Mouse (Mus musculus): ENCODE results near the gene Oit3. TPM values are rescaled to one million over a fixed set of nuclear protein-coding genes. Genes with fewer than 3 reads are reported as not detected.
"Not testable (repeated sequence)": the region's sequence is repeated elsewhere in the genome, so short reads cannot be mapped to it uniquely, and the experiment has no call there.

The Oit3 gene
- polyA plus RNA-seq, 1 experiment: 0.13 TPM

DNA sequence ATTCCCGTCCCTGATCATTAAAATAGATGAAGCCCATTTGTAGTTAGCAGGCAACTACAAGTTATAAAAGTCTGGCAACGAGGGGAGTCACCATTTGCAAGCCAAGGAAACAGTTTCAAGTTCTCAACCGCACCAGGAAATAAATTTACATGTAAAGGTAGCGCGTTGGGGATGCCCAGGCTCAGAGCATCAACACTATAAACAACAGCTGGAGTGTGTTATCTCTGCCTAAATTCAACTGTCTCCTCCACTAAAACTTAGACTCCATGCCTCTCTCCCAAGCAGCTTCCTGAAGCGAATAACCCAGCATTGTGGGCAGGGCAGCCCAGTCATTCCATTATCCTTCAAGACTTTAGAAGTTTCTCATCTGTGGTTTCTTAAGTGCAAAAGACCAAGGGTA lies 33.1 kb downstream of the Oit3 start:
- DNase-seq: no peak
- 71% methylated on average over 6 of the region's 6 CpGs for WGBS
- H3K4me3 ChIP-seq (replicated peaks; ENCODE audit: insufficient read depth, low read depth, low read length): no peak overlapping the region
- H3K4me1 ChIP-seq (ENCODE audit: control insufficient read depth, insufficient read depth, low read length): no peaks in the 10 kb centered on the region
- no peak overlapping the region for H3K27ac ChIP-seq (ENCODE audit: insufficient read depth, low read length)
- H3K27me3 ChIP-seq (ENCODE audit: control insufficient read depth, insufficient read depth, low read length): no peaks in the 10 kb centered on the region; the same call in 1 of the 2 replicates
- TF ChIP-seq POLR2A (IDR thresholded peaks at IDR 0.05; ENCODE audit: borderline replicate concordance, insufficient read depth, low read length): no peak
- no peak for TF ChIP-seq CTCF (IDR thresholded peaks at IDR 0.05; ENCODE audit: borderline replicate concordance, insufficient read depth, low read depth, low read length)

DNA sequence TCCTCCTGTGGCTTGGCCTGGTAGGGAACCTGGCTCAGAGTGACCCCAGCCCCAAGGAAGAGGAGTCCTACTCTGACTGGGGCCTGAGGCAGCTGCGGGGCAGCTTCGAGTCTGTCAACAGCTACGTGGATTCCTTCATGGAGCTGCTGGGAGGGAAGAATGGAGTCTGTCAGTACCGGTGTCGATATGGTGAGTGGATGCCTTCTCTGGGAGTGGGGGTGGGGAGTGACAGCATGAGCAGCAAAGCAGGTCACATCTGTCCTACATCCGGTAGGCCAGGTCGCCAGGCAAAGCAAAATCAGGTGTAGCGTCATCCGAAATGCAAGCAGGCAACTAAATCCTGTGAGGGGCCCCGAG lies 37.8 kb downstream of the Oit3 start:
- 72% methylated on average over 10 of the region's 10 CpGs for WGBS
- DNase-seq: no peak

DNA sequence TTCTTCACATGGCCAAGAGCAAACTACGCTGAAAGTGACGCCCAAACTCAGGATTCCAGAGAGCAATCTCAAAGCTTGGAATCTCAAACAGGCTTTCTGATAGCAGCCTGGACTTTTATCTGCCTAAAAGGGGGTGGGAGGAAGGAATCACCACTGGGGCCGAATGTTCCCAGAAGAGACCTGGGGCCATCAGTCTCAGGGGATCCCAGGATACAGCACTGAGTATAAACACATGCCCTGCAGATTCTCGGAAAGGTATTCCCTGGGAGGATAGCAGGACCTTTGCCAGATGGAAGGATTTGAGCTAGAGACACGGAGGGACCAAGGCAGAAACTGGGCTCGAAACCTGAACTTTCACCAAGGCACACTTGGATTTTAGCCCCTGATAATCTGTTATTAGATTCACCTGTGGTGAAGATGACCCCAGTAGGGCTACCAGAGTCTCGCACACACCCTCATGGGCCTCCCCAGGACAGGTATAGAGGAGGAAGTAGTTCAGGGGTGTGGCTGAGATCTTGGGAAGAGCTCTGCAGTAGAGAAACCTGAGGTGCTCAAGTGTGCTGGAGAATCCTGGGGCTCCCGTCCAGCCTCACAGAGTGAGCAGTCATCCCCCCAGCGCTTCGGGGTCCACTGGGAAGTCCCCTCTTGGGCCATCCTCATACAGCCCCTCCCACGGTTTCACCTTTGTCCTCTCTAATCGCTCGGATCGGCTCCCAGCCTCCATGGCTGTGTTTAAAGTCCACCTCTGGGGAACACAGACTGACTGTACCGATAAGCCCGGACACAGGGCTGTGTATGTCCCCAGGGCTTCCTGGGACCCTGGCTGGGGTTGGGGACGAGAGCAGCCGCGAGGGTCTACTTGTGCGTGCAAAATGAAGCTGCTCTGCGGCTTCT lies 38.4 kb downstream of the Oit3 start, which contains the start of gene Pla2g12b:
TSS of gene Pla2g12b (plus strand) at position 762 of the 894 bp plus-strand sequence.
- no peak for DNase-seq
- Histone ChIP-seq H3K27me3 (ENCODE audit: control insufficient read depth, insufficient read depth, low read length) (no peaks in the 10 kb centered on the region; the same call in 1 of the 2 replicates), H3K27ac (ENCODE audit: insufficient read depth, low read length) (no peak within 1 kb of the TSS), H3K4me3 (replicated peaks; ENCODE audit: insufficient read depth, low read depth, low read length) (no peak within 1 kb of the TSS), H3K4me1 (ENCODE audit: control insufficient read depth, insufficient read depth, low read length) (no peaks in the 10 kb centered on the region)
- 71% methylated on average over 21 of the region's 21 CpGs for WGBS
- TF ChIP-seq CTCF (IDR thresholded peaks at IDR 0.05; ENCODE audit: borderline replicate concordance, insufficient read depth, low read depth, low read length): no peak
- no peak for TF ChIP-seq POLR2A (IDR thresholded peaks at IDR 0.05; ENCODE audit: borderline replicate concordance, insufficient read depth, low read length)

More for the DNA sequence above, 37.8 kb downstream of the Oit3 start:
- Histone ChIP-seq H3K27ac (ENCODE audit: insufficient read depth, low read length) (no peak overlapping the region), H3K27me3 (ENCODE audit: control insufficient read depth, insufficient read depth, low read length) (no peaks in the 10 kb centered on the region; the same call in 1 of the 2 replicates), H3K4me1 (ENCODE audit: control insufficient read depth, insufficient read depth, low read length) (no peaks in the 10 kb centered on the region), H3K4me3 (replicated peaks; ENCODE audit: insufficient read depth, low read depth, low read length) (no peak overlapping the region)
- TF ChIP-seq POLR2A (IDR thresholded peaks at IDR 0.05; ENCODE audit: borderline replicate concordance, insufficient read depth, low read length) (no peak), CTCF (IDR thresholded peaks at IDR 0.05; ENCODE audit: borderline replicate concordance, insufficient read depth, low read depth, low read length) (no peak)

DNA sequence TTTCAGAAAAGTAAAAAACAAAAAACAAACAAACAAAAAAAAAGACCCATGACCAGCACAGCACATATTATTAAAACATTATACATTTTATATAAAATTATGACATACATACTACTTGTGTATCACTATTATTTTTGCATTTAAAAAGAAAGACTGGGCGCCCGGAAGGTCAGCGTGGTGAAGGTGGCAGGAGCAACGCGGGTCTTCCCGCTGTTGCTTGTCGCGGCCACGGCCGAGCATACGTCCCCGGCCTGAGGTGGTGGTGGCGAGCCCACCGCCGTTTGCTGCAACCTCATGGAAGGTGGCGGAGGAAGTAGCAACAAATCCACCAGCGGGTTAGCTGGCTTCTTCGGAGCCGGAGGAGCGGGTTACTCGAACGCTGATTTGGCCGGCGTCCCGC lies 46.1 kb downstream of the Oit3 start, which contains the start of gene Gm10273:
TSS of gene Gm10273 (plus strand) at position 172 of the 400 bp plus-strand sequence.
- H3K4me1 ChIP-seq (ENCODE audit: control insufficient read depth, insufficient read depth, low read length); H3K27me3 ChIP-seq (ENCODE audit: control insufficient read depth, insufficient read depth, low read length); DNase-seq; H3K4me3 ChIP-seq (replicated peaks; ENCODE audit: insufficient read depth, low read depth, low read length); H3K27ac ChIP-seq (ENCODE audit: insufficient read depth, low read length): not testable (repeated sequence)
- WGBS: 96% methylated on average over 12 of the region's 25 CpGs

DNA sequence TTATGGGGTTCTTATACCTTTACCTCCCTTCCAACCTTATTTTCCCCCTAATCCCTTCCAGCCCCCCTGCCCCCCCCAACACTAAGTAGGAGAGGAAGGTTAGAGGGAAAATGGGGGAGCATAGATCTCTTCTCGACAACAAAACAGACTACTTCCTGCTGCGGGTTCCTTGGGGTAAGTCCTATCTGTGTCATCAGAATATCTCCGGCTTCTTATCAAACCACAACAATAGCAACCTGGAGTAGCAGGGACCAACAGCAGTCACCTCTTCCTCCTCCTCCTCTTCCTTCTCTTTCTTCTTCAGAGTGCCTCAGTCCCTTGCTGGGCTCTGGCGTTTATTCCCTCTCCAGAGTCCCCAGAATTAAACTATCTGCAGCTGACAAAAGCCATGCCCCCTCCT lies 49.7 kb downstream of the Oit3 start:
- no peak for DNase-seq
- no peaks in the 10 kb centered on the region for H3K27me3 ChIP-seq (ENCODE audit: control insufficient read depth, insufficient read depth, low read length)
- no peak for TF ChIP-seq POLR2A (IDR thresholded peaks at IDR 0.05; ENCODE audit: borderline replicate concordance, insufficient read depth, low read length)
- no peak for TF ChIP-seq CTCF (IDR thresholded peaks at IDR 0.05; ENCODE audit: borderline replicate concordance, insufficient read depth, low read depth, low read length)
- 84% methylated on average over 4 of the region's 4 CpGs for WGBS
- H3K4me1 ChIP-seq (ENCODE audit: control insufficient read depth, insufficient read depth, low read length): 0 out of 2 replicates have a peak, but pooled peaks cover 3% of the 10 kb centered on the region
- H3K4me3 ChIP-seq (replicated peaks; ENCODE audit: insufficient read depth, low read depth, low read length): no peak overlapping the region
- no peak overlapping the region for H3K27ac ChIP-seq (ENCODE audit: insufficient read depth, low read length)

DNA sequence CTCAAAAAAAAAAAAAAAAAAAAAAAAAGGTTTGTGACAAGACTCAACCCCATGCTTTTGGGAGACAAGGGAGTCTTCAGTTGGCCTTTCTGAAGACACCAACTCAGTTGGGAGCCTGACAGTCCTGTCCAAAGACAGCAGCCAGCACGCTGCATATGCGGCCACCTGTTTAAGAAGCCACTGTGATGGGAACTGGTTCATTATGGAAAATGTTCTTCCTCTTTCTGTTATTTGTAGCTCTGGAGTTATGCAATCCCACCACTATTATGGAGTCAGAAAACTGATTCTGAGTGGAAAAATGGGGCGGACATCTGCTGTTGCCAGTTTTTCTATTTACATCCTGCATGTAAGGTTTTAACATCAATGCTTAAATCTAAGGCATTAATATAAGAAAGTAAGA lies 51.9 kb downstream of the Oit3 start:
- H3K4me3 ChIP-seq (replicated peaks; ENCODE audit: insufficient read depth, low read depth, low read length): no peak overlapping the region
- no peak overlapping the region for H3K27ac ChIP-seq (ENCODE audit: insufficient read depth, low read length)
- 80% methylated on average over 3 of the region's 3 CpGs for WGBS
- H3K4me1 ChIP-seq (ENCODE audit: control insufficient read depth, insufficient read depth, low read length): 0 out of 2 replicates have a peak, but pooled peaks cover 3% of the 10 kb centered on the region
- no peak for DNase-seq
- TF ChIP-seq POLR2A (IDR thresholded peaks at IDR 0.05; ENCODE audit: borderline replicate concordance, insufficient read depth, low read length) (no peak), CTCF (IDR thresholded peaks at IDR 0.05; ENCODE audit: borderline replicate concordance, insufficient read depth, low read depth, low read length) (no peak)
- H3K27me3 ChIP-seq (ENCODE audit: control insufficient read depth, insufficient read depth, low read length): no peaks in the 10 kb centered on the region

DNA sequence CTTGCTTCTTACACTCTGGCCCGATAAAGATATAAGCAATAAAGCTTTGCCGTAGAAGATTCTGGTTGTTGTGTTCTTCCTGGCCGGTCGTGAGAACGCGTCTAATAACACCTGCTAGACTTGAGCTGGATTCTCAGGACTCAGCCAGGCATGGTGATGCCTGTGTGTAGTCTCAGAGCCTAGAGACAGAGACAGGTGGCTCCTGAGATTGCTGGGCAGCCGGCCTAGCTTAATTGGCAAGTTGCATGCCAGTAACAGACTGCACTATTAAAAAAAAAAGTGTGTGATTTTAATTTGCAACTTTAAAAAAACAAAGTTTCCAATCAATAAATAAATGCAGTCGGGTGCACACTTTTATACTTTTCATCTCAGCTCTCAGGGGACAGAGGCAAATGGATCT lies 54.6 kb downstream of the Oit3 start:
- no peak overlapping the region for H3K4me3 ChIP-seq (replicated peaks; ENCODE audit: insufficient read depth, low read depth, low read length)
- no peaks in the 10 kb centered on the region for H3K27me3 ChIP-seq (ENCODE audit: control insufficient read depth, insufficient read depth, low read length)
- no peak for TF ChIP-seq CTCF (IDR thresholded peaks at IDR 0.05; ENCODE audit: borderline replicate concordance, insufficient read depth, low read depth, low read length)
- TF ChIP-seq POLR2A (IDR thresholded peaks at IDR 0.05; ENCODE audit: borderline replicate concordance, insufficient read depth, low read length): no peak
- WGBS: 11% methylated on average over 8 of the region's 8 CpGs
- no peak overlapping the region for H3K27ac ChIP-seq (ENCODE audit: insufficient read depth, low read length)
- 0 out of 2 replicates have a peak, but pooled peaks cover 3% of the 10 kb centered on the region for H3K4me1 ChIP-seq (ENCODE audit: control insufficient read depth, insufficient read depth, low read length)
- peak; percentile 73 to 85 for DNase-seq

DNA sequence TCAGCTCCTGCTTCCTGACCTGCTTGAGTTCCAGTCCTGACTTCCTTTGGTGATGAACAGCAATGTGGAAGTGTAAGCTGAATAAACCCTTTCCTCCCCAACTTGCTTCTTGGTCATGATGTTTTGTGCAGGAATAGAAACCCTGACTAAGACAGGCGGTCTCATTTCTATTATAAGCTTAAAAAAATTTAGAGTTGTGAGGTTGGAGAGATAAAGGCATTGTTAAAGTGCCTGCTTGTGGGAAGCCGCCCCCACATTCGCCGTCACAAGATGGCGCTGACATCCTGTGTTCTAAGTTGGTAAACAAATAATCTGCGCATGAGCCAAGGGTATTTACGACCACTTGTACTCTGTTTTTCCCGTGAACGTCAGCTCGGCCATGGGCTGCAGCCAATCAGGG lies 60.0 kb downstream of the Oit3 start:
- 90% methylated on average over 7 of the region's 10 CpGs for WGBS
- not testable (repeated sequence) for H3K27ac ChIP-seq (ENCODE audit: insufficient read depth, low read length)

More for the DNA sequence above, 60.0 kb downstream of the Oit3 start:
- not testable (repeated sequence) for DNase-seq; H3K27me3 ChIP-seq (ENCODE audit: control insufficient read depth, insufficient read depth, low read length); H3K4me3 ChIP-seq (replicated peaks; ENCODE audit: insufficient read depth, low read depth, low read length); H3K4me1 ChIP-seq (ENCODE audit: control insufficient read depth, insufficient read depth, low read length)
